Mouse (Mus musculus): Measurements from ENCODE around the gene Cenpe. TPM values are rescaled to one million over a fixed set of nuclear protein-coding genes. Genes with fewer than 3 reads are reported as not detected.

Gene Cenpe
- total and polyA plus RNA-seq, 2 experiments from 2014 or later, result 3.9 to 7.1 TPM

- under 1% methylated on average over 26 of the region's 26 CpGs for WGBS
- H3K27ac ChIP-seq, result no peak overlapping the region
- DNase-seq (ENCODE audit: low spot score), result no peak
- peak overlapping the region; percentile 66 for H3K4me3 ChIP-seq (ENCODE audit: low read length)
- H3K27me3 ChIP-seq (ENCODE audit: insufficient read depth, low read length), result no peaks in the 10 kb centered on the region
- TF ChIP-seq CTCF (IDR thresholded peaks at IDR 0.05; ENCODE audit: low read depth), result no peak
- no peak; the same call in 1 of the 2 replicates for ATAC-seq
- no peaks in the 10 kb centered on the region for H3K9me3 ChIP-seq (ENCODE audit: low read length)
- no peaks in the 10 kb centered on the region; the same call in 1 of the 2 replicates for H3K4me1 ChIP-seq (ENCODE audit: insufficient read depth, low read length)
- peak overlapping the region; percentile 40; the same call in 1 of the 2 replicates for H3K9ac ChIP-seq (replicated peaks; ENCODE audit: low read length)
- no peaks in the 10 kb centered on the region for H3K36me3 ChIP-seq (ENCODE audit: insufficient read depth, low read length)
- H3K4me2 ChIP-seq (ENCODE audit: low read depth, low read length), result peak overlapping the region; percentile 87
Observed at GRCm38 (mm10) chr3:135212658-135213350, 467 bp downstream of the Cenpe start.

DNA sequence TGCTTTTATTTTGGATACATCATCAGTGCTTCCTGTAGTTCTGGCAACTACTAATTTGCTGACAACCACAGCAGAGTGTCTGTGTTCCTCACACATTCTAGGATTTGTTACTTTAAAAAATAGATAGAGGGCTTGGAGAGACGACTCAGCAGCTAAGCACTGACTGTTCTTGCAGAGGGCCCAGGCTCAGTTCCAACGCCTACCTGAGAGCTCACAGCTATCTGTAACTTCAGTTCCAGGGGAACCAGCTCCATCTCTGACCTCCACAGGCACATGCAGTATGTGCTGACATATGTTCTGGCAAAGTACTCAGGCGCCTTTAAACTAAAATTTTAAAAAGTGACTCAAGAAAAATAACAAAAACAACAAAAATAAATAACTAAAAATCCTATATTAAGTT is 19.7 kb downstream of the Cenpe start:
- no peak for DNase-seq (ENCODE audit: low spot score)
- Histone ChIP-seq H3K4me2 (ENCODE audit: low read depth, low read length) (no peak overlapping the region), H3K27me3 (ENCODE audit: insufficient read depth, low read length) (no peaks in the 10 kb centered on the region), H3K9ac (replicated peaks; ENCODE audit: low read length) (no peak overlapping the region), H3K4me1 (ENCODE audit: insufficient read depth, low read length) (no peaks in the 10 kb centered on the region), H3K27ac (no peak overlapping the region), H3K36me3 (ENCODE audit: insufficient read depth, low read length) (0 out of 2 replicates have a peak, but pooled peaks cover 4% of the 10 kb centered on the region), H3K9me3 (ENCODE audit: low read length) (no peaks in the 10 kb centered on the region), H3K4me3 (ENCODE audit: low read length) (no peak overlapping the region)
- no peak for ATAC-seq
- no peak for TF ChIP-seq CTCF (IDR thresholded peaks at IDR 0.05; ENCODE audit: low read depth)
- WGBS, result 79% methylated on average over 3 of the region's 3 CpGs

- DNase-seq (ENCODE audit: low spot score) (no peak), ATAC-seq (no peak)
- H3K27me3 ChIP-seq (ENCODE audit: insufficient read depth, low read length), result no peaks in the 10 kb centered on the region
- no peaks in the 10 kb centered on the region for H3K9me3 ChIP-seq (ENCODE audit: low read length)
- H3K27ac ChIP-seq, result no peak overlapping the region
- TF ChIP-seq CTCF (IDR thresholded peaks at IDR 0.05; ENCODE audit: low read depth), result no peak
- whole genome bisulfite sequencing, result 92% methylated on average over 3 of the region's 3 CpGs
- no peak overlapping the region for H3K4me2 ChIP-seq (ENCODE audit: low read depth, low read length)
- 0 out of 2 replicates have a peak, but pooled peaks cover 4% of the 10 kb centered on the region for H3K36me3 ChIP-seq (ENCODE audit: insufficient read depth, low read length)
- no peaks in the 10 kb centered on the region for H3K4me1 ChIP-seq (ENCODE audit: insufficient read depth, low read length)
- no peak overlapping the region for H3K9ac ChIP-seq (replicated peaks; ENCODE audit: low read length)
- no peak overlapping the region for H3K4me3 ChIP-seq (ENCODE audit: low read length)
Observed at GRCm38 (mm10) chr3:135232462-135232861, 20.1 kb downstream of the Cenpe start.

DNA sequence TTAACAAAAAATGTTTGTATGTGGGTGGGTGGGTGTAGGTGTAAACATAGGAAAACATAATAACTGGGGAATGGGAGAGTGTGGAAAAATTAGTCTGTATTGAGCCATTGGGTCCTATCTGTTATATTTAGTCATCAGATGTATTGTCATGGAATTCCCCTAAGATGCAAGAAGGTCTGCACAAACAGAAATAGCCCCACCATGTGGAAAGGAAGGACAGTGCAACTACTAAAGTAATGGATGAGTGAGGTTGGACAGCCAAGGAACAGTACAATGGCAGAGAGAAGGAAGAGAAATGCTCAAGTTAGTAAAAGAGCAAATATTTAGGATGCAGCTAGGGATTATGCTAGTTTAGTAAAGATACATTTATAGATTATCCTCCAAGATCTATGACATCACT is 33.4 kb downstream of the Cenpe start:
- H3K27me3 ChIP-seq (ENCODE audit: insufficient read depth, low read length), result no peaks in the 10 kb centered on the region
- DNase-seq (ENCODE audit: low spot score) (peak; percentile 10), ATAC-seq (no peak)
- no peak overlapping the region for H3K4me3 ChIP-seq (ENCODE audit: low read length)
- H3K9ac ChIP-seq (replicated peaks; ENCODE audit: low read length), result no peak overlapping the region
- H3K9me3 ChIP-seq (ENCODE audit: low read length), result no peaks in the 10 kb centered on the region
- H3K36me3 ChIP-seq (ENCODE audit: insufficient read depth, low read length), result no peaks in the 10 kb centered on the region
- no peak overlapping the region for H3K4me2 ChIP-seq (ENCODE audit: low read depth, low read length)
- TF ChIP-seq CTCF (IDR thresholded peaks at IDR 0.05; ENCODE audit: low read depth), result peak; percentile 62
- no peak overlapping the region for H3K27ac ChIP-seq
- no peaks in the 10 kb centered on the region for H3K4me1 ChIP-seq (ENCODE audit: insufficient read depth, low read length)

- H3K36me3 ChIP-seq (ENCODE audit: insufficient read depth, low read length), result no peaks in the 10 kb centered on the region
- ATAC-seq (no peak), DNase-seq (ENCODE audit: low spot score) (no peak)
- WGBS, result 93% methylated on average over 6 of the region's 6 CpGs
- no peak overlapping the region for H3K4me2 ChIP-seq (ENCODE audit: low read depth, low read length)
- no peak overlapping the region for H3K9ac ChIP-seq (replicated peaks; ENCODE audit: low read length)
- H3K4me3 ChIP-seq (ENCODE audit: low read length), result no peak overlapping the region
- no peak for TF ChIP-seq CTCF (IDR thresholded peaks at IDR 0.05; ENCODE audit: low read depth)
- no peaks in the 10 kb centered on the region for H3K9me3 ChIP-seq (ENCODE audit: low read length)
- no peaks in the 10 kb centered on the region for H3K4me1 ChIP-seq (ENCODE audit: insufficient read depth, low read length)
- H3K27me3 ChIP-seq (ENCODE audit: insufficient read depth, low read length), result no peaks in the 10 kb centered on the region
- H3K27ac ChIP-seq, result no peak overlapping the region
Observed at GRCm38 (mm10) chr3:135246828-135247227, 34.5 kb downstream of the Cenpe start.

DNA sequence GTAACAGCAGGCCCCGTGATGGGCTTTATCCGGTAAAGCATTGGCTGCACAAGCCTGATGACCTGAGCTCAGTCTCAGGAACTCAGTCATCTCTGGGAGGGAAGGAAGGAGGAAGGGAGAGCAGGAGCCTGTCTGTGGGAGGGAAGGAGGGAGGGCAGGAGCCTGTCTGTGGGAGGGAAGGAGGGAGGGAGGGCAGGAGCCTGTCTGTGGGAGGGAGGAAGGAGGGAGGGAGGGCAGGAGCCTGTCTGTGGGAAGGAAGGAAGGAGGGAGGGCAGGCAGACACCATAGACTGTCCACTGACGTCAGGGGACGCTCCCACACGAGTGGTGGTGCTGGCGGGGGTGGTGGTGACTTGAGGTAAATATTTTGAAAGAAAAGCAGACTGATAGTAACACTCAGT is 36.8 kb downstream of the Cenpe start:
- Histone ChIP-seq H3K9me3 (ENCODE audit: low read length) (no peaks in the 10 kb centered on the region), H3K27me3 (ENCODE audit: insufficient read depth, low read length) (no peaks in the 10 kb centered on the region), H3K4me2 (ENCODE audit: low read depth, low read length) (no peak overlapping the region), H3K4me1 (ENCODE audit: insufficient read depth, low read length) (no peaks in the 10 kb centered on the region), H3K4me3 (ENCODE audit: low read length) (no peak overlapping the region), H3K9ac (replicated peaks; ENCODE audit: low read length) (no peak overlapping the region), H3K27ac (no peak overlapping the region), H3K36me3 (ENCODE audit: insufficient read depth, low read length) (no peaks in the 10 kb centered on the region)
- ATAC-seq, result peak; percentile 74; the same call in 1 of the 2 replicates
- WGBS, result 85% methylated on average over 6 of the region's 6 CpGs
- TF ChIP-seq CTCF (IDR thresholded peaks at IDR 0.05; ENCODE audit: low read depth), result no peak
- no peak for DNase-seq (ENCODE audit: low spot score)

GRCm38 (mm10) chr3:135251825-135252224 is 39.5 kb downstream of the Cenpe start:
- H3K9me3 ChIP-seq (ENCODE audit: low read length), result no peaks in the 10 kb centered on the region
- ATAC-seq (no peak), DNase-seq (ENCODE audit: low spot score) (no peak)
- no peak overlapping the region for H3K27ac ChIP-seq
- no peak overlapping the region for H3K4me2 ChIP-seq (ENCODE audit: low read depth, low read length)
- no peaks in the 10 kb centered on the region for H3K27me3 ChIP-seq (ENCODE audit: insufficient read depth, low read length)
- no peaks in the 10 kb centered on the region for H3K4me1 ChIP-seq (ENCODE audit: insufficient read depth, low read length)
- WGBS, result 87% methylated on average over 6 of the region's 6 CpGs
- no peak overlapping the region for H3K9ac ChIP-seq (replicated peaks; ENCODE audit: low read length)
- H3K36me3 ChIP-seq (ENCODE audit: insufficient read depth, low read length), result no peaks in the 10 kb centered on the region; the same call in 1 of the 2 replicates
- H3K4me3 ChIP-seq (ENCODE audit: low read length), result no peak overlapping the region
- no peak for TF ChIP-seq CTCF (IDR thresholded peaks at IDR 0.05; ENCODE audit: low read depth)

All from hindbrain, postnatal 0 days (tissue).